Mouse (Mus musculus) cortical plate, adult 2 months (tissue): Measurements from ENCODE around the gene Lrrc8d.
A peak's percentile ranks its signal among the peaks of the same experiment; 100 is the strongest.

Experiments
- CTCF ChIP-seq: fragments of 200-500 bp; IDR thresholded peaks from 2 replicates; pipeline ENCODE4 v1.5.1; 2011; ENCODE audit warnings: mild to moderate bottlenecking, control low read depth, low read length; ENCODE audit not compliant: insufficient read depth; ENCODE audit errors: extremely low read depth
- POLR2A ChIP-seq: fragments of 200-500 bp; IDR thresholded peaks from 2 replicates; pipeline ENCODE4 v1.6.1; 2011; ENCODE audit warnings: mild to moderate bottlenecking, low read length, control low read depth; ENCODE audit not compliant: insufficient read depth; ENCODE audit errors: extremely low read depth

GRCm38 (mm10) chr5:105699141-105700069 lies at the start of gene Lrrc8d:
- TF ChIP-seq CTCF (no peak), POLR2A (0 out of 2 replicates have a peak, but pooled peaks have one; percentile 45)
